Mouse (Mus musculus) ES-Bruce4 (cell line): ENCODE data around the gene Prkg1.

ENCODE experiments used
- CTCF ChIP-seq: IDR thresholded peaks from one replicate; pipeline ENCODE4 v1.8.1; 2011; ENCODE audit warnings: low read depth, low read length
- EP300 ChIP-seq: IDR thresholded peaks from 2 replicates; pipeline ENCODE4 v1.6.1; 2011; ENCODE audit warnings: low read depth, low read length; ENCODE audit not compliant: insufficient read depth
- POLR2A ChIP-seq: IDR thresholded peaks from one replicate; pipeline ENCODE4 v1.8.1; 2011; ENCODE audit warnings: low read length; ENCODE audit not compliant: insufficient read depth

- TF ChIP-seq EP300 = no peak
- TF ChIP-seq POLR2A = no peak
- no peak for TF ChIP-seq CTCF
These were observed 921.7 kb downstream of the Prkg1 start for GRCm38 (mm10) chr19:30843052-30843564.
